Mouse (Mus musculus): ENCODE data around the gene Agmat.

- TF ChIP-seq POLR2A (IDR thresholded peaks at IDR 0.05; ENCODE audit: low read depth, low read length) (no peak), CTCF (IDR thresholded peaks at IDR 0.05; ENCODE audit: extremely low read depth, insufficient read length, insufficient replicate concordance, low read depth, low read length) (no peak)
These were observed 14.5 kb downstream of the Agmat start for GRCm38 (mm10) chr4:141760942-141761341.

Measured in small intestine, adult 2 months (tissue).